29 mouse cellular contexts compared by ENCODE assay signal in genomic region chr15:10035561-10035960, GRCm38 (mm10).
DNase-seq lines count a peak whose midpoint lies in the region; ATAC-seq and TF ChIP-seq lines count a peak whose summit lies in the region.
"Had no signal": no experiment of that assay in that cellular context is flagged by ENCODE, and none has a peak within 500 bp of the region (broad histone marks: within the 10 kb centered on the region; RNA-seq: fewer than 3 reads in every experiment).

No protein-coding gene starts in this region.

- no peak for TF ChIP-seq CTCF in stomach, postnatal 0 days (IDR thresholded peaks at IDR 0.05; ENCODE audit: low read depth)

- TF ChIP-seq EP300 in stomach, postnatal 0 days (optimal IDR thresholded peaks at IDR 0.05) = no peak

- H3K36me3 ChIP-seq in stomach, postnatal 0 days (ENCODE audit: control insufficient read depth, insufficient read depth, low read length) = no peaks in the 10 kb centered on the region
- H3K36me3 ChIP-seq: embryonic facial prominence, embryonic 10.5 days; embryonic facial prominence, embryonic 15.5 days; forebrain, embryonic 12.5 days; G1E; heart, embryonic 10.5 days; heart, embryonic 15.5 days; kidney, embryonic 15.5 days; liver, embryonic 12.5 days; neural tube, embryonic 12.5 days had no signal

- peak; percentile 90 for ATAC-seq in CD4-positive, CD25-positive, alpha-beta regulatory T cell, adult 4 months
- no peak for ATAC-seq in stomach, postnatal 0 days (ENCODE audit: low FRiP score, low TSS enrichment)
- ATAC-seq: forebrain, postnatal 0 days; liver, embryonic 12.5 days had no signal

- 47% methylated on average over 1 of the region's 1 CpGs for WGBS in stomach, postnatal 0 days

- H3K27ac ChIP-seq in stomach, postnatal 0 days (replicated peaks) = no peak overlapping the region
- H3K27ac ChIP-seq: embryonic facial prominence, embryonic 10.5 days; embryonic facial prominence, embryonic 15.5 days; forebrain, embryonic 12.5 days; heart, embryonic 10.5 days; heart, embryonic 15.5 days; hindbrain, embryonic 14.5 days; kidney, embryonic 15.5 days; left cerebral cortex, adult 2 months; liver, embryonic 12.5 days; neural tube, embryonic 12.5 days had no signal

- H3K9ac ChIP-seq in stomach, postnatal 0 days (ENCODE audit: low read length) = no peak overlapping the region
- H3K9ac ChIP-seq: embryonic facial prominence, embryonic 15.5 days; forebrain, embryonic 12.5 days; forebrain, postnatal 0 days; heart, embryonic 15.5 days; hindbrain, embryonic 14.5 days; kidney, embryonic 15.5 days; liver, embryonic 12.5 days; neural tube, embryonic 12.5 days had no signal

- intact Hi-C loops in left cerebral cortex, postnatal 4 days (cut with DNase I) = no loop called here

- no peaks in the 10 kb centered on the region for H3K27me3 ChIP-seq in stomach, postnatal 0 days (ENCODE audit: control insufficient read depth, insufficient read depth, low read length)
- H3K27me3 ChIP-seq: embryonic facial prominence, embryonic 15.5 days; forebrain, embryonic 12.5 days; heart, embryonic 15.5 days; kidney, embryonic 15.5 days; liver, embryonic 12.5 days; neural tube, embryonic 12.5 days had no signal

- no peak overlapping the region for H3K4me2 ChIP-seq in stomach, postnatal 0 days (replicated peaks; ENCODE audit: low read depth)
- H3K4me2 ChIP-seq: embryonic facial prominence, embryonic 15.5 days; forebrain, embryonic 12.5 days; heart, embryonic 15.5 days; hindbrain, embryonic 14.5 days; kidney, embryonic 15.5 days; liver, embryonic 12.5 days; neural tube, embryonic 12.5 days had no signal

- H3K9me3 ChIP-seq in stomach, postnatal 0 days (ENCODE audit: control insufficient read depth, low read length) = no peaks in the 10 kb centered on the region
- H3K9me3 ChIP-seq: embryonic facial prominence, embryonic 10.5 days; embryonic facial prominence, embryonic 15.5 days; forebrain, embryonic 12.5 days; G1E; heart, embryonic 10.5 days; heart, embryonic 15.5 days; kidney, embryonic 15.5 days; liver, embryonic 12.5 days; neural tube, embryonic 12.5 days had no signal

- DNase-seq in 416B (ENCODE audit: low read depth) = peak; percentile 6
- peak; percentile 43 for DNase-seq in induced T-regulatory cell, adult 2 months (ENCODE audit: low read depth)
- peak; percentile 20 for DNase-seq in naive thymus-derived CD4-positive, alpha-beta T cell, adult 2 months (ENCODE audit: low read depth)
- DNase-seq in stomach, postnatal 0 days (ENCODE audit: low spot score) = no peak
- no peak for DNase-seq in left cerebral cortex, postnatal 4 days
- no peak for DNase-seq in right cerebral cortex, postnatal 4 days
- DNase-seq: adrenal gland, postnatal 14 days; cerebellum, adult 11-12 months; cerebellum, postnatal 10 days; forebrain, postnatal 0 days; gastrocnemius, postnatal 10 days; kidney, adult 18-20 months; kidney, postnatal 25 days; lung, adult 2 months; lung, postnatal 14 days; midbrain, embryonic 14.5 days; thymus, postnatal 4 days had no signal

- H3K4me1 ChIP-seq in stomach, postnatal 0 days (replicated peaks; ENCODE audit: control insufficient read depth, insufficient read depth) = no peaks in the 10 kb centered on the region
- H3K4me1 ChIP-seq: embryonic facial prominence, embryonic 10.5 days; embryonic facial prominence, embryonic 15.5 days; forebrain, embryonic 12.5 days; heart, embryonic 10.5 days; heart, embryonic 15.5 days; kidney, embryonic 15.5 days; liver, embryonic 12.5 days; neural tube, embryonic 12.5 days had no signal

- no peak overlapping the region for H3K4me3 ChIP-seq in stomach, postnatal 0 days (ENCODE audit: low read depth, low read length)
- H3K4me3 ChIP-seq: embryonic facial prominence, embryonic 10.5 days; embryonic facial prominence, embryonic 15.5 days; forebrain, embryonic 12.5 days; heart, embryonic 10.5 days; heart, embryonic 15.5 days; kidney, embryonic 15.5 days; left cerebral cortex, adult 2 months; liver, embryonic 12.5 days; neural tube, embryonic 12.5 days had no signal

Comparison
In these comparisons a context has a peak if more than half of its experiments do, and no peak if none do; other contexts are left out.
1. DNase-seq: peak in 416B (single experiment), induced T-regulatory cell, adult 2 months (single experiment) and naive thymus-derived CD4-positive, alpha-beta T cell, adult 2 months (single experiment); none in stomach, postnatal 0 days (single experiment), left cerebral cortex, postnatal 4 days (single experiment) and right cerebral cortex, postnatal 4 days (single experiment).